ENCODE assay signal across 27 mouse cellular contexts in genomic region chr15:3671169-3671568, GRCm38 (mm10).
A peak's percentile ranks its signal among the peaks of the same experiment; 100 is the strongest.
DNase-seq lines count a peak whose midpoint lies in the region; ATAC-seq lines count a peak whose summit lies in the region.
"Had no signal": no experiment of that assay in that cellular context is flagged by ENCODE, and none has a peak within 500 bp of the region (broad histone marks: within the 10 kb centered on the region; RNA-seq: fewer than 3 reads in every experiment).

No protein-coding gene starts in this region.

- ATAC-seq in heart, embryonic 11.5 days (replicated peaks; ENCODE audit: insufficient number of reproducible peaks, low FRiP score, low TSS enrichment): no peak
- no peak for ATAC-seq in hindbrain, embryonic 14.5 days (ENCODE audit: low FRiP score)
- no peak for ATAC-seq in frontal cortex, adult (ENCODE audit: low TSS enrichment)
- ATAC-seq: forebrain, embryonic 16.5 days; intestine, embryonic 16.5 days; liver, embryonic 12.5 days; liver, postnatal 0 days had no signal

- H3K4me3 ChIP-seq in heart, embryonic 11.5 days (ENCODE audit: low read depth, low read length): no peak overlapping the region
- no peak overlapping the region for H3K4me3 ChIP-seq in hindbrain, embryonic 14.5 days (replicated peaks; ENCODE audit: low read length)
- H3K4me3 ChIP-seq: embryonic facial prominence, embryonic 12.5 days; forebrain, embryonic 10.5 days; liver, embryonic 12.5 days had no signal

- H3K4me2 ChIP-seq in heart, embryonic 11.5 days: no peak overlapping the region
- H3K4me2 ChIP-seq in hindbrain, embryonic 14.5 days (replicated peaks): no peak overlapping the region
- H3K4me2 ChIP-seq: embryonic facial prominence, embryonic 12.5 days; liver, embryonic 12.5 days had no signal

- H3K9me3 ChIP-seq in heart, embryonic 11.5 days (replicated peaks; ENCODE audit: control insufficient read depth, low read length): no peaks in the 10 kb centered on the region
- H3K9me3 ChIP-seq in hindbrain, embryonic 14.5 days (ENCODE audit: control insufficient read depth, low read length): no peaks in the 10 kb centered on the region
- H3K9me3 ChIP-seq: embryonic facial prominence, embryonic 12.5 days; forebrain, embryonic 10.5 days; liver, embryonic 12.5 days had no signal

- H3K27ac ChIP-seq in heart, embryonic 11.5 days (ENCODE audit: low read depth, low read length): no peak overlapping the region
- no peak overlapping the region for H3K27ac ChIP-seq in hindbrain, embryonic 14.5 days
- H3K27ac ChIP-seq: embryonic facial prominence, embryonic 12.5 days; forebrain, embryonic 10.5 days; kidney, postnatal 0 days; liver, embryonic 12.5 days; macrophage had no signal

- intact Hi-C loops in heart, postnatal 14 days (cut with DNase I): no loop called here

- 31% methylated on average over 3 of the region's 3 CpGs for WGBS in heart, embryonic 11.5 days (ENCODE audit: insufficient replicate concordance)
- WGBS in hindbrain, embryonic 14.5 days: 84% methylated on average over 3 of the region's 3 CpGs

- DNase-seq in heart, adult 11 months: peak; percentile 95
- DNase-seq in 3T3-L1 (ENCODE audit: low read depth, low spot score) (peak; percentile 79), NIH3T3 (ENCODE audit: low read depth) (peak; percentile 78)
- DNase-seq in heart, postnatal 14 days: peak; percentile 2 to 10
- no peak for DNase-seq in hindbrain, embryonic 14.5 days (ENCODE audit: low spot score)
- DNase-seq: adrenal gland, postnatal 14 days; cerebellum, adult 11-12 months; cerebellum, adult 9-11 months; embryo, embryonic 11 days; kidney, adult 8-10 months; kidney, postnatal 4 days; left cerebral cortex, postnatal 4 days; liver, postnatal 0 days; midbrain, embryonic 14.5 days; right cerebral cortex, postnatal 25 days; spleen, adult 18-20 months; thymus, postnatal 14 days had no signal

- no peaks in the 10 kb centered on the region for H3K4me1 ChIP-seq in heart, embryonic 11.5 days (ENCODE audit: control insufficient read depth, insufficient read depth, low read length)
- no peaks in the 10 kb centered on the region for H3K4me1 ChIP-seq in hindbrain, embryonic 14.5 days (replicated peaks; ENCODE audit: control insufficient read depth, insufficient read depth, low read length)
- H3K4me1 ChIP-seq: embryonic facial prominence, embryonic 12.5 days; forebrain, embryonic 10.5 days; liver, embryonic 12.5 days had no signal

- no peak overlapping the region for H3K9ac ChIP-seq in heart, embryonic 11.5 days (ENCODE audit: low read depth, low read length)
- H3K9ac ChIP-seq in hindbrain, embryonic 14.5 days: no peak overlapping the region
- H3K9ac ChIP-seq: embryonic facial prominence, embryonic 12.5 days; liver, embryonic 12.5 days; liver, postnatal 0 days had no signal

- no peaks in the 10 kb centered on the region for H3K36me3 ChIP-seq in heart, embryonic 11.5 days (ENCODE audit: control insufficient read depth, insufficient read depth, low read length)
- H3K36me3 ChIP-seq in hindbrain, embryonic 14.5 days (replicated peaks; ENCODE audit: control insufficient read depth, insufficient read depth): no peaks in the 10 kb centered on the region
- H3K36me3 ChIP-seq: embryonic facial prominence, embryonic 12.5 days; forebrain, embryonic 10.5 days; liver, embryonic 12.5 days had no signal

- H3K27me3 ChIP-seq in heart, embryonic 11.5 days (ENCODE audit: control insufficient read depth, insufficient read depth, low read length): no peaks in the 10 kb centered on the region
- no peaks in the 10 kb centered on the region for H3K27me3 ChIP-seq in hindbrain, embryonic 14.5 days (ENCODE audit: control insufficient read depth, insufficient read depth, low read length)
- H3K27me3 ChIP-seq: CH12.LX; embryonic facial prominence, embryonic 12.5 days; liver, embryonic 12.5 days had no signal
